Mouse (Mus musculus): ENCODE results near the gene Gm17018.

- TF ChIP-seq CTCF (IDR thresholded peaks at IDR 0.05; ENCODE audit: low read depth) (no peak), EP300 (optimal IDR thresholded peaks at IDR 0.05) (no peak)
Observed at GRCm38 (mm10) chr19:45567367-45567766, 7.0 kb downstream of the Gm17018 start.

Data from stomach, postnatal 0 days (tissue).